Mouse (Mus musculus) stomach, embryonic 16.5 days (tissue): ENCODE measurements at regions not wholly inside any gene's neighbourhood (a gene's known extent, or its start where the extent isn't known, plus 50 kb on each side); places are given as distances from the start of the nearest gene placed in this dataset.

ENCODE experiments used
- ATAC-seq: fragments of 200-750 bp; cut with Nextera tagmentation; 2 replicates; pipeline ENCODE4 v1.8.0; 2017; ENCODE audit warnings: moderate number of reproducible peaks, moderate TSS enrichment; ENCODE audit not compliant: insufficient read depth, low FRiP score
- H3K27ac ChIP-seq: fragments of 300-500 bp; sonication (generic); 2 replicates; pipeline ENCODE4 v1.5.1; 2014; ENCODE audit warnings: low read length
- H3K27me3 ChIP-seq: fragments of 300-500 bp; sonication (generic); 2 replicates; pipeline ENCODE4 v1.6.1; 2014; ENCODE audit warnings: low read length, control low read depth, mixed read lengths; ENCODE audit not compliant: control insufficient read depth, insufficient read depth
- H3K36me3 ChIP-seq: fragments of 300-500 bp; sonication (generic); 2 replicates; pipeline ENCODE4 v1.6.1; 2014; ENCODE audit warnings: low read length; ENCODE audit not compliant: control insufficient read depth, insufficient read depth
- H3K4me1 ChIP-seq: fragments of 300-500 bp; sonication (generic); 2 replicates; pipeline ENCODE4 v1.6.1; 2014; ENCODE audit warnings: low read length, control low read depth, mixed read lengths; ENCODE audit not compliant: control insufficient read depth, insufficient read depth
- H3K4me2 ChIP-seq: fragments of 300-500 bp; sonication (generic); 2 replicates; pipeline ENCODE4 v1.6.1; 2014; ENCODE audit warnings: low read depth, low read length, mixed read lengths
- H3K4me3 ChIP-seq: fragments of 300-500 bp; sonication (generic); replicated peaks from 2 replicates; pipeline ENCODE4 v1.5.1; 2014; ENCODE audit warnings: mild to moderate bottlenecking, low read length
- H3K9ac ChIP-seq: fragments of 300-500 bp; sonication (generic); 2 replicates; pipeline ENCODE4 v1.6.1; 2014; ENCODE audit warnings: low read length
- H3K9me3 ChIP-seq: fragments of 300-500 bp; sonication (generic); replicated peaks from 2 replicates; pipeline ENCODE4 v1.6.1; 2016; ENCODE audit warnings: low read length, control low read depth; ENCODE audit not compliant: control insufficient read depth
- WGBS: fragments of 180-500 bp; shearing (Covaris S2); extraction: QIAGEN DNeasy Blood & Tissue Kit; methylation state at CpG from one replicate; pipeline ENCODE4 v1.1.7; 2014; 5-methylcytosine and 5-hydroxymethylcytosine counted together

DNA sequence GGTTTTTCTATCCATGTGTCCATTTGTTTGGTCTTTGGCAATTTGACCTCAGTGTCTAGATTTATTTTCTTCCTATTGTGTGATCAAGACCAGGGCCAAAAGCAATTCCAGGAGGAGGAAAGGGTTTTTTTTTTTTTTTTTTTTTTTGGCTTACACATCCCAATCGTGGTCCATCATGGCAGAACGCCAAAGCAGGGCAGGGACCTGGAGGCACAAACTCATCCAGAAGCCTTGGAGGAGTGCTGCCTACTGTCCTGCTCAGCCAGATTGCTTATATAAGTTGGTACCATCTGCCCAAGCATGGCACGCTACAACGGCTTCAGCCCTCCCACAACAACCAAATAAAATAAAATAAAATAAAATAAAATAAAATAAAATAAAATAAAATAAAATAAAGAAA is 286.5 kb upstream of the Ndst3 start:
- no peak overlapping the region for H3K9ac ChIP-seq
- H3K4me2 ChIP-seq: no peak overlapping the region
- H3K4me3 ChIP-seq: no peak overlapping the region
- no peaks in the 10 kb centered on the region for H3K4me1 ChIP-seq
- no peaks in the 10 kb centered on the region for H3K27me3 ChIP-seq
- WGBS: 75% methylated on average over 4 of the region's 4 CpGs
- no peak for ATAC-seq
- no peak overlapping the region for H3K27ac ChIP-seq
- H3K36me3 ChIP-seq: no peaks in the 10 kb centered on the region
- H3K9me3 ChIP-seq: no peaks in the 10 kb centered on the region

- Histone ChIP-seq H3K4me2 (no peak overlapping the region), H3K9ac (no peak overlapping the region), H3K4me3 (no peak overlapping the region), H3K27me3 (no peaks in the 10 kb centered on the region), H3K36me3 (no peaks in the 10 kb centered on the region), H3K27ac (no peak overlapping the region), H3K9me3 (no peaks in the 10 kb centered on the region), H3K4me1 (peaks cover 3% of the 10 kb centered on the region; the same call in 1 of the 2 replicates)
- ATAC-seq: no peak
Measured at GRCm38 (mm10) chr3:123983045-123983444, 292.4 kb upstream of the Ndst3 start.

DNA sequence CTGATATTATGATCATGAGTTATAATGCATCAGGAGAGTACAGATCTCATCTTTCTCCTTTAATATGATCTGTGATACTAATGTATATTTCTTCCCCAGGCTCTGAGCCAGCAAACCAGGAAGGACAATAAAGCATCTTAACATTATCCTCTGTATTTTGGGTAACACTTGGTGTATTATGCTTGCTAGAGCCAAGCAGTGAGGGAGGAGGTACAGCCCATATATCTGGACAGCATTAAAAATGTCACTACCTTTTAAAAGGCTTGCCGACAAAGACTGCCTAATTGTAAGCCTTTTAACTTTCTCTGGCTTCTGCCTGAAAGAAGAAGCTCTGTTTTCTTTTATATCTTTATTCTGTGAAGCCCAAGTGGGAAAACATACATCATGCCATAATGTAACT is 292.9 kb upstream of the Ndst3 start:
- no peaks in the 10 kb centered on the region for H3K36me3 ChIP-seq
- H3K4me2 ChIP-seq: no peak overlapping the region
- H3K27me3 ChIP-seq: no peaks in the 10 kb centered on the region
- H3K27ac ChIP-seq: no peak overlapping the region
- H3K9ac ChIP-seq: no peak overlapping the region
- 33% methylated on average over 1 of the region's 1 CpGs for WGBS
- H3K4me1 ChIP-seq: peaks cover 3% of the 10 kb centered on the region; the same call in 1 of the 2 replicates
- H3K4me3 ChIP-seq: no peak overlapping the region
- H3K9me3 ChIP-seq: no peaks in the 10 kb centered on the region
- ATAC-seq: no peak

DNA sequence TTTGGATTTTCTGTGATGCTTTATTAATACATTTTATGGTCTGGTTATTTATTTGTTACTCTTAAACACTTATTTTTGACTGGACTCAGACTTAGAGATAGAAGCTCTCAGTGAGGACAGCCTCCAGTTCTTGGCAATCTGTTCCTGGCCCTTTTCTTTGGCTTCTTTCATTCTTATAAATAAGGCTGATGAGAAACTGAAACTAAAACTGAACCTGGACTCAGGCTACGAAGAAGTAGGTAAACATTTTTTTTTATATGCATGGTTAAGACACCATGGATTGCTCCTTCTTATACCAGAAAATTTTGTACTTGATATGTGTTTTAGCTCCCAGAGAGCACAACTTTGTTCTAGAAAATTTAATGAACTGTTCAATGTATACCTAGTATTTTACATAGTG is 293.4 kb upstream of the Ndst3 start:
- H3K4me2 ChIP-seq: peak overlapping the region; percentile 39
- ATAC-seq: no peak
- H3K27me3 ChIP-seq: no peaks in the 10 kb centered on the region
- H3K4me3 ChIP-seq: no peak overlapping the region
- 18% methylated on average over 1 of the region's 1 CpGs for WGBS
- H3K27ac ChIP-seq: no peak overlapping the region
- no peaks in the 10 kb centered on the region for H3K9me3 ChIP-seq
- H3K36me3 ChIP-seq: no peaks in the 10 kb centered on the region
- no peak overlapping the region for H3K9ac ChIP-seq
- H3K4me1 ChIP-seq: peaks cover 3% of the 10 kb centered on the region; the same call in 1 of the 2 replicates

DNA sequence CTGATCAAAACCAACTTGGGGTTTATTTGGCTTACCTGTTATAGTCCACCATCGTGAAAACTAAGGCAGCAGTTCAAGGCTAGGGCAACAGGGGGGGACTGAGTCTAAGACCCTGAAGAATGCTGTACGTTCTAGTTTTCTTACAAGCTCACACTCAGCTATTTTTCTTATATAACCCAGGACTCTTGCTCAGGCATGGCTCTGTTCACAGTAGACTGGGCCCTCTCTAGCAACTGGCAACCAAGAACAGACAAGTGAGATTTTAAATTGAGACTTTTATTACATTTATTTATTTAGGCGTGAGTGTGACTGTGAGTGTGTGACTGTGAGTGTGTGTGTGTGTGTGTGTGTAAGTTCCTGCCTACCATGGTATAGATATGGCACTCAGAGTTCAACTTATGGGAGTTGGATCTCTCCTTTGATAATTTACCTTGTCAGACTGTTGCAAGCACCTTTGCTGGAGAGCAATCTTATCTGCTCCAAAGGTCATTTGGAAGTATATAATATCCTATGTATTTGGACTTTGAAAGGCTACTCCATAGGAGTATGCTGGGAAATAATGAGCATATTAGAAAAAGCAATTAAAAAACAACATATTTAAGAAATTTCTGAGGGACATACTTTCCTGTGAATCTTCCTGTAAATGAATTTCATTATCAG is 309.4 kb upstream of the Ndst3 start:
- no peaks in the 10 kb centered on the region for H3K4me1 ChIP-seq
- H3K36me3 ChIP-seq: no peaks in the 10 kb centered on the region
- no peaks in the 10 kb centered on the region for H3K27me3 ChIP-seq
- no peak overlapping the region for H3K9ac ChIP-seq
- H3K4me3 ChIP-seq: no peak overlapping the region
- no peaks in the 10 kb centered on the region for H3K9me3 ChIP-seq
- 66% methylated on average over 3 of the region's 3 CpGs for WGBS
- H3K27ac ChIP-seq: no peak overlapping the region
- H3K4me2 ChIP-seq: no peak overlapping the region
- ATAC-seq: no peak

DNA sequence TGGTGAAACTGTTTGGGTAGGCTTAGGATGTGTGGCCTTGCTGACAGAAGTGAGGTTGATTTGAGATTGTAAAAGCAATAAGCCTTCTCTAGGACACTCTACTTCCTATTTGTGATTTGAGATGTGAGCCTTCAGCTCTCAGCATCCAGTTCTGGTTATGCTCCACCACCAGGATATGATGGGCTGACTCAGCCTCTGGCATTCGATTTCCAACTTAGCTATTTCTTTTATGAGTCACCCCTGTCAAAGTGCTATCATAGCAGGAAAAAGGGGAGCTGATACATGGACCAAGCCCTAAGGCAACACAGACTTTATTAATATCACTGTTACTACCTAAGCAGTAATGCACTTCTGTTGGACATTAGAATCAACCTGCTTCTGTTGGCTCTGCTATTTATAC is 310.2 kb upstream of the Ndst3 start:
- H3K27ac ChIP-seq: no peak overlapping the region
- 71% methylated on average over 1 of the region's 1 CpGs for whole genome bisulfite sequencing
- no peak overlapping the region for H3K4me2 ChIP-seq
- no peak for ATAC-seq
- no peak overlapping the region for H3K9ac ChIP-seq
- H3K9me3 ChIP-seq: no peaks in the 10 kb centered on the region
- no peaks in the 10 kb centered on the region for H3K27me3 ChIP-seq
- no peaks in the 10 kb centered on the region for H3K36me3 ChIP-seq
- H3K4me1 ChIP-seq: no peaks in the 10 kb centered on the region
- no peak overlapping the region for H3K4me3 ChIP-seq

DNA sequence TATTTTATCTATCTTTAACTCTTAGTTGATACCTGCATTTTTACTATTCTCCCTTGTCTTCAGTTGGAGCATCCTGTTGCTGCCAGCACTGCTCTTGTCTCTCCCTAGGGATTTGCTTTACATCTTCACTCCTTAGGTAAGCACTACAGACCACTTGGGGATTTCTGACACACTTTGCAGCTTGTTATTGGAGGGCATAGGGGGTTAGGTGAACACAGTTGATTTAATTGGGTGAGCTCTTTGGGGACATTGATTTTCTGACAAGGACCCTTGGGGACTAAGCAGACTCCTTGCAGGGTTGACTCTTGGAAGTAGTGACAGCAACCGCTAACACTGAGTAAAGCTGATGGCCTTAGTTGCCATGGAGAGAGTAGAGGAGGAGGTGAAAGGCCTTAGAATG is 309.0 kb upstream of the Tram1l1 start:
- Histone ChIP-seq H3K4me2 (no peak overlapping the region), H3K36me3 (no peaks in the 10 kb centered on the region), H3K9ac (no peak overlapping the region), H3K27ac (no peak overlapping the region), H3K27me3 (no peaks in the 10 kb centered on the region), H3K4me3 (no peak overlapping the region), H3K9me3 (no peaks in the 10 kb centered on the region), H3K4me1 (no peaks in the 10 kb centered on the region)
- WGBS: 66% methylated on average over 1 of the region's 1 CpGs
- ATAC-seq: no peak

GRCm38 (mm10) chr3:124018618-124019017 is 302.0 kb upstream of the Tram1l1 start:
- no peak overlapping the region for H3K9ac ChIP-seq
- WGBS: 90% methylated on average over 1 of the region's 1 CpGs
- H3K4me1 ChIP-seq: no peaks in the 10 kb centered on the region
- H3K27me3 ChIP-seq: no peaks in the 10 kb centered on the region
- no peak overlapping the region for H3K4me2 ChIP-seq
- no peak overlapping the region for H3K27ac ChIP-seq
- ATAC-seq: no peak
- no peaks in the 10 kb centered on the region for H3K36me3 ChIP-seq
- H3K4me3 ChIP-seq: no peak overlapping the region
- H3K9me3 ChIP-seq: no peaks in the 10 kb centered on the region

DNA sequence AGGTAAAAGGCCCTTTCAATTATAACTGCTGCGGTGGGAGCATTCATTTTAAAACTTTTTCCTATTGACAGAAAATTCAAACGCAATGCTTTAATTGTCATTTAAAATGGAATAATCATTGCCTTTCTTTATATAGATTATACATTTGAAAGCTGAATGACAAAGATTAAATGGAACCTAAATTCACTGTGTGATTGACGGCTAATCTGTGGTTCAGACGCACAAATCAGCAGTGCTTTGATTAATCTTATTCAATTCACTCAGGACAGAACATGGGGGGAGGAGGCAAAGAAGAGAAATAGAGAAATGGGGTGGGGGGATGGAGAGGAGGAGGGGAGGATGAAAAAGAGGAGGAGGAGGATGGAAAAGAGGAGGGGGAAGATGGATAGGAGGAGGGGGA is 294.5 kb upstream of the Tram1l1 start:
- no peaks in the 10 kb centered on the region for H3K9me3 ChIP-seq
- WGBS: 80% methylated on average over 4 of the region's 4 CpGs
- H3K36me3 ChIP-seq: no peaks in the 10 kb centered on the region
- no peak overlapping the region for H3K4me3 ChIP-seq
- no peak overlapping the region for H3K4me2 ChIP-seq
- no peak overlapping the region for H3K9ac ChIP-seq
- no peaks in the 10 kb centered on the region for H3K4me1 ChIP-seq
- no peak for ATAC-seq
- no peaks in the 10 kb centered on the region for H3K27me3 ChIP-seq
- H3K27ac ChIP-seq: no peak overlapping the region

GRCm38 (mm10) chr3:124067061-124067460 is 253.6 kb upstream of the Tram1l1 start:
- Histone ChIP-seq H3K4me3 (no peak overlapping the region), H3K27ac (no peak overlapping the region), H3K27me3 (no peaks in the 10 kb centered on the region), H3K36me3 (no peaks in the 10 kb centered on the region), H3K9me3 (no peaks in the 10 kb centered on the region), H3K4me1 (no peaks in the 10 kb centered on the region), H3K4me2 (no peak overlapping the region), H3K9ac (no peak overlapping the region)
- no peak for ATAC-seq
- WGBS: 71% methylated on average over 3 of the region's 3 CpGs
